Mouse (Mus musculus) limb, embryonic 15.5 days (tissue): ENCODE measurements at regions not wholly inside any gene's neighbourhood (a gene's known extent, or its start where the extent isn't known, plus 50 kb on each side); places are given as distances from the start of the nearest gene placed in this dataset.

Source experiments
- ATAC-seq: fragments of 200-750 bp; cut with Nextera tagmentation; 2 replicates; pipeline ENCODE4 v1.8.0; 2017; ENCODE audit warnings: low read depth, moderate TSS enrichment; ENCODE audit not compliant: insufficient number of reproducible peaks, low FRiP score, low TSS enrichment
- H3K27ac ChIP-seq: fragments of 300-500 bp; sonication (generic); 2 replicates; pipeline ENCODE4 v1.5.1; 2015; ENCODE audit warnings: moderate library complexity, mild to moderate bottlenecking, inconsistent platforms
- H3K27me3 ChIP-seq: fragments of 300-500 bp; sonication (generic); 2 replicates; pipeline ENCODE4 v1.6.1; 2015; ENCODE audit warnings: inconsistent platforms
- H3K36me3 ChIP-seq: fragments of 300-500 bp; sonication (generic); 2 replicates; pipeline ENCODE4 v1.6.1; 2015; ENCODE audit warnings: inconsistent platforms
- H3K4me1 ChIP-seq: fragments of 300-500 bp; sonication (generic); 2 replicates; pipeline ENCODE4 v1.6.1; 2015; ENCODE audit warnings: inconsistent platforms
- H3K4me2 ChIP-seq: fragments of 300-500 bp; sonication (generic); 2 replicates; pipeline ENCODE4 v1.6.1; 2015; ENCODE audit warnings: mild to moderate bottlenecking, inconsistent platforms
- H3K4me3 ChIP-seq: fragments of 300-500 bp; sonication (generic); 2 replicates; pipeline ENCODE4 v1.5.1; 2015; ENCODE audit warnings: mild to moderate bottlenecking, inconsistent platforms
- H3K9ac ChIP-seq: fragments of 300-500 bp; sonication (generic); 2 replicates; pipeline ENCODE4 v1.6.1; 2015; ENCODE audit warnings: inconsistent platforms
- H3K9me3 ChIP-seq: fragments of 300-500 bp; sonication (generic); 2 replicates; pipeline ENCODE4 v1.6.1; 2016; ENCODE audit warnings: inconsistent platforms
- WGBS: fragments of 180-500 bp; shearing (Covaris S2); methylation state at CpG from one replicate; pipeline ENCODE4 v1.1.7; 2015; 5-methylcytosine and 5-hydroxymethylcytosine counted together

DNA sequence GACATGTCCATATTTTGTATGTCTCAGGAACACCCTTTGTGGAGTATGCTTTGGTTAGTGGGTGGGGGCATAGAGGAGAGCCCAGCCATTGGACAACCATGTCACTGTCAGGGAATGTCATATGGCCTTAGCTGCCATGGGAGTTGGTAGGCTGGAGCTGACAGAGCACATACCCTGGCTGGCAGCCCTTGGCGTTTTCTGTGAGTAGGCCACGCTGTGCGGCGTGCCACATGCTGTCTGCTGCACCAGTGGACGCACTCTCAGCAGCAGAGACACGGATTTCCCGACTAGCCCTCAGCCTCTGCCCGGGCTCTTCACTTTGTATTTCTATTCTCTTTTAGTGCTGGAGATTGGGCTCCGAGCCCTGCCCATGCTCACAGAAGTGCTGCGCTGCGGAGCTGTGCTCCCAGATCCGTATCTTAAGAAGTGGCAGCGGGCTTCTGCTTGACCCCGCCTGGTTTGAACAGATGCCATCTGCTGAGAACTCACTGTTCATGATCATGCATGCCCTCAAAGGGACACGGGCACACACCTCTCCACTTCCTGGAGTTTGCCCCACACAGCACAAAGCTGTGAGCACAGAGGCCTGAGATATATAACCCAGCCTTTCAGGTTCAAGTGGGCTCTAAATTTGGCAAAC, 160.1 kb downstream of the Sall1 start:
- ATAC-seq: no peak
- no peaks in the 10 kb centered on the region for H3K9me3 ChIP-seq
- no peak overlapping the region for H3K4me2 ChIP-seq
- no peak overlapping the region for H3K9ac ChIP-seq
- H3K4me1 ChIP-seq: no peaks in the 10 kb centered on the region
- 0 out of 2 replicates have a peak, but pooled peaks cover 2% of the 10 kb centered on the region for H3K27me3 ChIP-seq
- H3K27ac ChIP-seq: no peak overlapping the region
- H3K36me3 ChIP-seq: no peaks in the 10 kb centered on the region
- H3K4me3 ChIP-seq: no peak overlapping the region
- 87% methylated on average over 15 of the region's 15 CpGs for WGBS

DNA sequence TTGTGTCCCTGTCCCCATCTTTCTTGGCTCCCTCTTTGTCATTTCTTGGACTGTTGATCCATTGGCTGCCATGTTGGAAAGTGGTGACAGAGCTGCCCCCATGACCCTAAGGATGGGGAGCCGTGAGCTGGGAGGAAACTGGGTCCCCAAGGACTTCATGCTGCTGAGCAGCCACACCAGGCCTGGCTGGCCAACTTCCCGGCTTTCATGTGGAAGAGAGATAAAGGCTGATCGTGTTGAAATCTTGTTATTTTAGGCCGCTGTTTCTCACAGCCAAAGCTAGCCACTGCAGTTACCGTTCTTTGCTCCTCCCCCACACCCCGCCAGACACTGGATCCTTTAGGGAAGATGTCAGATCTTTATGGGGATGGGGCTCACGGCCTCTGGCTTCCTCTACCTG, 164.1 kb downstream of the Sall1 start:
- Histone ChIP-seq H3K4me2 (no peak overlapping the region), H3K9me3 (no peaks in the 10 kb centered on the region), H3K27me3 (peaks cover 12% of the 10 kb centered on the region; the same call in 1 of the 2 replicates), H3K9ac (no peak overlapping the region), H3K4me3 (no peak overlapping the region), H3K36me3 (no peaks in the 10 kb centered on the region), H3K27ac (no peak overlapping the region), H3K4me1 (no peaks in the 10 kb centered on the region)
- ATAC-seq: no peak
- 72% methylated on average over 7 of the region's 7 CpGs for WGBS

DNA sequence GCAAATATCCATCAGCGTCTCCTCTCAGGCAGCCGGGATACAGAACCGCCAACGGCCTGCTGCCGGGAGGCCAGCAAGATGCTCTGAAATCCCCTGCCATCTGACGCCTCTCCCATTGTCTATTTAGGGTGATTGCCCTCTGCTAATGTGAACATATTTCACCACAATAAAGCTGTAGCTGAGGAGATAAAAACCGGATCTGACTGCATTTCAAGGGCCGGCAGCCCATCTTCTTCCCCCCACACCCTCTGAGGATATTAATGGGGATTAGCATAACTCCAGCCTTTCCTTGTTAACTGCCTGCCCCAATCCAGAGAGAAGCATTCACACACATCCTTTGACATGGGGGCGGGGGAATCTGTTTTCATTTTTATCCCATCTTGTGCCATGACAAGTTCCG, 166.0 kb downstream of the Sall1 start:
- no peaks in the 10 kb centered on the region for H3K4me1 ChIP-seq
- no peak overlapping the region for H3K4me2 ChIP-seq
- H3K36me3 ChIP-seq: no peaks in the 10 kb centered on the region
- no peak overlapping the region for H3K9ac ChIP-seq
- WGBS: 62% methylated on average over 10 of the region's 10 CpGs
- no peak for ATAC-seq
- no peak overlapping the region for H3K4me3 ChIP-seq
- H3K9me3 ChIP-seq: no peaks in the 10 kb centered on the region
- H3K27ac ChIP-seq: no peak overlapping the region
- H3K27me3 ChIP-seq: peaks cover 12% of the 10 kb centered on the region; the same call in 1 of the 2 replicates

DNA sequence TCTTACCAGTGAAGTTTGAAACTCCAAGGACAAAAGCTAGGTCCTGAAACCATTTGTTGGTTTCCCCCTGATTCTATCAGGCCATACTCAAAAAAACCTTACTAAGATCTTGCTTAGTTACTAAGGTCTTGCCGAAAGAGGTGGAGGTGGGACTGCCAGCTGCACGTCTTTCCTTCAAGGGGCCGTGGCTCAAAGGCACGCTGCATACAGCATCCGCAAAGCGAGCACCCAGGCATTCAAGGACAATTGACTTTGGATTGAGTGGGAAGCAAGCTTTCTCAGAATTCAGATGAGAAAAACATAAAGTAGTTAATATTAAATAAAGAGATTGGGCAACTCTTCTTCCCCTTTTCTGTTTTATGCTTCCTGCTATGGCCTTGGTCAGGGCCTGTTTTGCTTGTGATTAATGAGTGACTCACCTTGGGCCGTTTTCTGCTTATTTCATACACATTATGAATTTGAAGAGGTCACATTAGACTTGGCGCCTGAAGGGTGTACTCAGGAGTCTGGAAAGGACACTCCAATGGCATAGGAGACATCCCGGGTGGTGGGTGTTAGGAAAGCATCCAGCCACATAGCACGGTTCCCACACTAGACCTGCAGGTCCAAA, 166.1 kb downstream of the Cyld start:
- Histone ChIP-seq H3K9me3 (no peaks in the 10 kb centered on the region), H3K4me2 (no peak overlapping the region), H3K4me3 (no peak overlapping the region), H3K36me3 (no peaks in the 10 kb centered on the region), H3K27ac (no peak overlapping the region), H3K4me1 (no peaks in the 10 kb centered on the region), H3K27me3 (no peaks in the 10 kb centered on the region), H3K9ac (no peak overlapping the region)
- no peak for ATAC-seq
- 91% methylated on average over 10 of the region's 10 CpGs for WGBS

DNA sequence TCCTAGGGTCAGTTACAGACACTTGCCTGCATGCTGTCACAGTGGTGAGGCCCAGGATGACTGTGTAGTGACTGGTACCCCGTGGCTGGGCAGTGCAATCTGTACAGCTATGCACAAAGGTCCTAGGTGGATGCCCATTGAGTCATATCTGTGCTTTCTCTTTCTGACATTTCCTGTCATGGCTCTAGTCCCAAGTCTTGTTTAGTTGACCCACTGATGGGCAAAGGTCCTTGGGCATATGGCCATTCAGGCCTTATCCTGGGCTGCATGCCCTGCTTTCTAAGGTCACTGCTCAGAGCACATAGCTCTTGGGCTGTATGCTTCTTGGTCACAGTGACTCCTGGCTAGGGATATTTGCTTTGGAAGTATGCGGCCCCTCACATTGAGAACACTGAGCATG, 160.4 kb downstream of the Cyld start:
- Histone ChIP-seq H3K36me3 (no peaks in the 10 kb centered on the region), H3K4me2 (no peak overlapping the region), H3K27ac (no peak overlapping the region), H3K9me3 (no peaks in the 10 kb centered on the region), H3K4me3 (no peak overlapping the region), H3K4me1 (no peaks in the 10 kb centered on the region), H3K27me3 (peaks cover 3% of the 10 kb centered on the region; the same call in 1 of the 2 replicates), H3K9ac (no peak overlapping the region)
- ATAC-seq: no peak
- WGBS: 70% methylated on average over 2 of the region's 2 CpGs

DNA sequence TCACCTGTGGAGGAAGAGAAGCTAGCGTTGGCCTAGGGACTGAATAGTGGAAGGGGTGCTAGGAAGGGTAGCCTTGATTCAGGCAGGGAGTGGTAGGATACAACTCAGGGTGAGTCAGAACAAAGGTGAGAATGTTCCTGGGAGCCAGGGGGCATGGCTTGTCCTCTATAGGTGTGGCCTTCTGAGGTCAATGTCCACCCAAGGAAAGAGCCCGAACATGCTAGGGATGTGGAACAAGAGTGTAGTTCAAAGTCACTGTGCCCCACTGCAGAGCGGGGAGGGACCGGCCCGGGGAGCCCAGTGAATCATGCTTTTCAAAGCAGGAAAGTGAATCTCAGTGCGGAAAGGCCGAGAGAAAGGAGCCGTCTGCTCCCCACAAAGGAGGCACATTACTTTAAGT, 156.4 kb downstream of the Cyld start:
- no peaks in the 10 kb centered on the region for H3K4me1 ChIP-seq
- no peaks in the 10 kb centered on the region for H3K9me3 ChIP-seq
- ATAC-seq: no peak
- 86% methylated on average over 8 of the region's 8 CpGs for WGBS
- no peak overlapping the region for H3K27ac ChIP-seq
- H3K4me2 ChIP-seq: no peak overlapping the region
- peaks cover 3% of the 10 kb centered on the region for H3K27me3 ChIP-seq
- no peak overlapping the region for H3K9ac ChIP-seq
- no peaks in the 10 kb centered on the region for H3K36me3 ChIP-seq
- no peak overlapping the region for H3K4me3 ChIP-seq

DNA sequence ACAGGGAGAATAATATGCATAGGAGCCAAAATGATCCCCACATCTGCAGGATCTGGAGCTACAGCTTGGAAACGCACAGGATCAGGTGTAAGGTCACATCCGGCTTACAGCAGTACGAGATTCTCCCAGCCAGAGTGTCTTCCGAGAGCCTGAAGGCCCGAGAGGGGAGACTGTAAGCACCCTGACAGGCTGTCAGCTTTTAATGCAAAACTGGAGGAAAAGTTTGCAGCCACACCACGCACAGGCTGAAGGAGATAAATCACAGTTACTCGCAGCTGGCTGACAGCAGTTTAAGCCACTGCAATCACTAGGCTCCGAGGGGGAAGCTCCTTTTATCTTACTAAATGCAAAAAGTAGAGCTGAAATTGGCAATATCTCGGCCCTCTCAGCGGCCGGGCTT, 149.1 kb downstream of the Cyld start:
- Histone ChIP-seq H3K9me3 (no peaks in the 10 kb centered on the region), H3K36me3 (no peaks in the 10 kb centered on the region), H3K4me3 (no peak overlapping the region), H3K27me3 (no peaks in the 10 kb centered on the region; the same call in 1 of the 2 replicates), H3K9ac (no peak overlapping the region), H3K4me2 (no peak overlapping the region), H3K27ac (no peak overlapping the region), H3K4me1 (peaks cover 3% of the 10 kb centered on the region; the same call in 1 of the 2 replicates)
- 21% methylated on average over 11 of the region's 11 CpGs for WGBS
- no peak for ATAC-seq

DNA sequence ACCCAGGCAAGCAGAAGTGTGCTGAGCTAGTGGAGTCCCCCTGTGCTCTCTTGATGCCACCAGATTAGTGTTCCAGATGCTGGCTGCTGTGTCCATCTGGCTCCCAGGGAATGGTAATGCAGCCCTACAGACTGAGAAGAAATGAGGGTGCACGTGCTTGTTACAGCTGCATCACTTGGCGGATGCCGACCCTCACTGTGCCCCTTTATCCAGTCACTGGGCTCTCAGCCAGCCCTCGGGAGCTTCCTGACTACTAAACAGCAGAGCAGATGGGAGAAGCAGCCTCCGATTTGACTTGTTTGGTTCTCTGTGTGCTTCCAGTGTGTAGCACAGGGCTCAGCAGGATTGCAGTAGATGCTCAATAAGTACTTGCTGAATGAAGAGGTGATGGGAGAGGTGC, 147.5 kb downstream of the Cyld start:
- no peaks in the 10 kb centered on the region for H3K36me3 ChIP-seq
- H3K4me3 ChIP-seq: no peak overlapping the region
- no peak overlapping the region for H3K4me2 ChIP-seq
- H3K27me3 ChIP-seq: no peaks in the 10 kb centered on the region; the same call in 1 of the 2 replicates
- H3K4me1 ChIP-seq: peaks cover 3% of the 10 kb centered on the region; the same call in 1 of the 2 replicates
- no peak overlapping the region for H3K27ac ChIP-seq
- no peak for ATAC-seq
- no peaks in the 10 kb centered on the region for H3K9me3 ChIP-seq
- no peak overlapping the region for H3K9ac ChIP-seq
- 49% methylated on average over 5 of the region's 5 CpGs for WGBS

DNA sequence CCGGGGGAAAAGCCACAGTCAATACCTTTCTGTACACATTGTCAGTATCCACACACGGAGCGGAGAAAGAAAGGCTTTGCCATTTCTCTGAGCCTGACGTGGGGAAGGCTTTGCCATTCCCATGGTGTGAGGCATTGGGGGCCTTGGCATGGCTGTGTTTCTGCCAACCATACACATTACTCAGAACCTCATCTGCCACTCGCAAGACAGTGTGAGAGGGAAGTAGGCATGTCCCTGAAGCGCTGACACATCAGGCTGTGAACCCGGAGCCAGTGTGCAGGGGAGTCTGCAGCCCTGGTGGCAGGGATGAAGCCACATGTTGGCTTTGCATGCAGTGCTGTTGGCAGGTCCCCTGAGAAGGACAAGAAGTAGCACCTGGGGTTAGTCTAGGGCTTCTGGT, 145.6 kb downstream of the Cyld start:
- H3K4me3 ChIP-seq: no peak overlapping the region
- H3K4me1 ChIP-seq: peaks cover 3% of the 10 kb centered on the region; the same call in 1 of the 2 replicates
- H3K9me3 ChIP-seq: no peaks in the 10 kb centered on the region
- H3K4me2 ChIP-seq: no peak overlapping the region
- H3K27ac ChIP-seq: no peak overlapping the region
- H3K36me3 ChIP-seq: no peaks in the 10 kb centered on the region
- 79% methylated on average over 7 of the region's 7 CpGs for WGBS
- no peak overlapping the region for H3K9ac ChIP-seq
- no peaks in the 10 kb centered on the region; the same call in 1 of the 2 replicates for H3K27me3 ChIP-seq
- ATAC-seq: no peak

DNA sequence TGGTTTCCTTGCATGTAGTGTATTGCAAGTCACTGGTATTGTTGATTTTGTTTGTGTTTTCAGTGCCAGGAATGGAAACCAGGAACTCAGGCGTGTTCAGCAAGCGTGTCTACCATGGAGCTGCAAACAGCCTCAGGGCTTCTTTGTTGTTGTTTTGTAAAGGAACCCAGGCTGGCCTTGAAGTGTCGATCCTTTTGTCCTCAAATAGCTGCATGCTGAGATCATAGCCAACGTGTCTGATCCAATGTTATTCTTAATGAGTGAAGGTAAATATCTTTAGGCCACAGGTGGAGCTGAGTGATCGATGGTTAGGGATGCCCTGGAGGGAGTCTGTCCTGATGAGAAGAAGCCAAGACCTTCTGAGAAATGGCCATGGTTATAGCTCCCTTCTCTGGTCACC, 143.3 kb downstream of the Cyld start:
- no peak overlapping the region for H3K27ac ChIP-seq
- no peak for ATAC-seq
- 73% methylated on average over 5 of the region's 5 CpGs for WGBS

DNA sequence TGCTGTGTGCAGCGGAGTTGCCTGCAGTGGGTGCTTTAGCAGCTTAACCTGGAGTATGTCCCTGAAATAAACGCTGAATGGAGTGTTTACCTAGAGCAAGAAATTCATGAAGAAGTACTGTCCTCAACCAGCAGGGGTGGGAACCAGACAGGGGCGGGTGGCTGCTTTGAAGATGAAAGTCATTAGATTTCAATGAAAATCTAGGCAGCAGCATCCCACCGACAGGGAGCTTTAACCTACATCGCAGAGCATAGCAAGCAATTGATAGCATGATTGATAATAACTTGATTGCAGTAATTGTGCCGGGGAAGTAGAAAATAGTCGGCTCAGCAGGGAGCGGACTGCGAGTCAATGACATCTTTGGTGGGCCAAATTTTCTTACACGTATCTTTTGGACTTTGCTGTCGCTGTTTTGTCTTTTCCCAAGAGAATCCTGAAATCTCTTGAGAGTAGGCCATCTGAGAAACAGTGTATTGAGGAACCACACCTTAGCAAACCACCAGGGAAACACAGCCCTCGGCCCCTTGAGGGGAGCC, 139.0 kb downstream of the Cyld start:
- WGBS: 60% methylated on average over 12 of the region's 12 CpGs

More for the DNA sequence above, 143.3 kb downstream of the Cyld start:
- no peaks in the 10 kb centered on the region; the same call in 1 of the 2 replicates for H3K27me3 ChIP-seq
- H3K9me3 ChIP-seq: no peaks in the 10 kb centered on the region
- peaks cover 4% of the 10 kb centered on the region for H3K4me1 ChIP-seq
- no peak overlapping the region for H3K4me2 ChIP-seq
- no peaks in the 10 kb centered on the region for H3K36me3 ChIP-seq
- no peak overlapping the region for H3K9ac ChIP-seq
- no peak overlapping the region for H3K4me3 ChIP-seq

DNA sequence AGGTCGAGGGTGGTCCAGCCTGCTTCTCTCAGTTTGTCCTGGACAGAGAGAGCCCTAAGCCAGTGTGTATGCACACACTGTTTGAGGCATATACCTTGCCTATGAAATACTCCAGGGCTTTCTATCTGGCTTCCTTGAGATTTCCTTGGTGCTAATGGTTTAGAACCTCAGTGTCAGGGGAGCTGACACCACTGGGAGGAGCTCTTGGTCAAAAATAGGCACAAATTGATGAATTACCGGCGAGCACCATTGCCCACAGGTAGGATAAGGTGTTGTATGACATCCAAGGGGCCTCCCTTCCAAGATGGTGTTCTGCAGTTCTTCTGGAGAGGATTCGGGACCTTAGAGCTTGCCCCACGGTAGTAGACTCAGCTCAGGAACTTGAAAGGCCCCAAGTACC, 129.0 kb downstream of the Cyld start:
- 55% methylated on average over 5 of the region's 5 CpGs for WGBS

More for the DNA sequence above, 139.0 kb downstream of the Cyld start:
- no peaks in the 10 kb centered on the region for H3K9me3 ChIP-seq
- no peak overlapping the region for H3K4me2 ChIP-seq
- no peak overlapping the region for H3K4me3 ChIP-seq
- H3K36me3 ChIP-seq: no peaks in the 10 kb centered on the region
- no peaks in the 10 kb centered on the region; the same call in 1 of the 2 replicates for H3K27me3 ChIP-seq
- H3K4me1 ChIP-seq: peaks cover 4% of the 10 kb centered on the region
- no peak overlapping the region for H3K27ac ChIP-seq
- H3K9ac ChIP-seq: no peak overlapping the region
- no peak for ATAC-seq

More for the DNA sequence above, 129.0 kb downstream of the Cyld start:
- no peaks in the 10 kb centered on the region for H3K36me3 ChIP-seq
- H3K27ac ChIP-seq: no peak overlapping the region
- no peaks in the 10 kb centered on the region for H3K4me1 ChIP-seq
- no peaks in the 10 kb centered on the region for H3K27me3 ChIP-seq
- no peak for ATAC-seq
- H3K4me3 ChIP-seq: no peak overlapping the region
- no peaks in the 10 kb centered on the region for H3K9me3 ChIP-seq
- H3K4me2 ChIP-seq: no peak overlapping the region
- H3K9ac ChIP-seq: no peak overlapping the region
